Mouse (Mus musculus) small intestine, adult 2 months (tissue): ENCODE measurements at regions not wholly inside any gene's neighbourhood (a gene's known extent, or its start where the extent isn't known, plus 50 kb on each side); places are given as distances from the start of the nearest gene placed in this dataset.

Experiments used
- CTCF ChIP-seq: fragments of 200-500 bp; IDR thresholded peaks from 2 replicates; pipeline ENCODE4 v1.5.1; 2012; ENCODE audit warnings: low read depth, mild to moderate bottlenecking, control low read depth, inconsistent platforms, low read length, moderate library complexity, mixed read lengths; ENCODE audit not compliant: insufficient replicate concordance, insufficient read length; ENCODE audit errors: extremely low read depth
- POLR2A ChIP-seq: fragments of 200-500 bp; IDR thresholded peaks from 2 replicates; pipeline ENCODE4 v1.6.1; 2012; ENCODE audit warnings: low read depth, mild to moderate bottlenecking, control low read depth, inconsistent platforms, low read length, moderate library complexity

DNA sequence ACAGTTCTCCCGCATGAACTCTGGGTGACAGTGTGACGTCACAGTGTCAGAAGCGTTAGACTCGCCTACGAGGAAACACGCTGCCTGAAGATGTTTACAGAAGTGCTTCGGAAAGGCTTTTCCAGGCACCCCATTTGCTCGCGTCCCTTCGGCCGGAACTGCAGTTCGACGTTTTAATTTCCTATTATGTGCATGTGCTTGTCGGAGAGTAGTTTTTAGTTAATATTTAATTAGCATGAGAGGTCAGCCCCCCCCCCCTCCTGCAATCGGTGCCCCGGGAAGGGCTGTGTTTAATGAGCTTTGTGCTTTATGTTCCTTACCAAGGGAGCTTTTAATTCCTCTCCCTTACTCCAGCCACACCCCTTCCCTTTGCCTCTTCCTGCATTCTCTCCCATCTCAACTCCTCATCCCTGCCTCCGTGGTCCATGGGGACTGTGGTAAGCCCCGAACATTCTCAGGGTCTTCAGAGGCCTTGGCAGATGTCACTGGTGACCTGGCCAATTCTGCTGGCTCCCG, 92.8 kb upstream of the Mrps10 start:
- TF ChIP-seq CTCF = no peak
- no peak for TF ChIP-seq POLR2A
